Mouse (Mus musculus): ENCODE results near the gene Ltbp1. TPM values are rescaled to one million over a fixed set of nuclear protein-coding genes. Genes with fewer than 3 reads are reported as not detected.

Ltbp1 gene
- polyA plus RNA-seq, 1 experiment: 3.7 TPM

- Histone ChIP-seq H3K27ac (ENCODE audit: insufficient read depth, low read length) (no peak overlapping the region), H3K4me3 (ENCODE audit: extremely low read depth, insufficient read depth, insufficient read length) (no peak overlapping the region), H3K27me3 (ENCODE audit: control insufficient read depth, insufficient read depth, low read length) (no peaks in the 10 kb centered on the region), H3K36me3 (ENCODE audit: control insufficient read depth, insufficient read depth, low read length) (no peaks in the 10 kb centered on the region), H3K4me1 (ENCODE audit: control insufficient read depth, insufficient read depth, insufficient read length) (no peaks in the 10 kb centered on the region)
- TF ChIP-seq CTCF (IDR thresholded peaks at IDR 0.05; ENCODE audit: extremely low read depth, insufficient read depth, insufficient read length, insufficient replicate concordance): no peak
- no peak for DNase-seq (ENCODE audit: low read depth in 1 of 2, low spot score in 2 of 2)
- 63% methylated on average over 2 of the region's 2 CpGs for WGBS
These were observed 253.1 kb downstream of the Ltbp1 start for GRCm38 (mm10) chr17:75258427-75258826.

- no peak for DNase-seq (ENCODE audit: low read depth in 1 of 2, low spot score in 2 of 2)
- H3K4me3 ChIP-seq (ENCODE audit: extremely low read depth, insufficient read depth, insufficient read length): no peak overlapping the region
- H3K27ac ChIP-seq (ENCODE audit: insufficient read depth, low read length): no peak overlapping the region
- no peaks in the 10 kb centered on the region for H3K4me1 ChIP-seq (ENCODE audit: control insufficient read depth, insufficient read depth, insufficient read length)
- no peaks in the 10 kb centered on the region for H3K36me3 ChIP-seq (ENCODE audit: control insufficient read depth, insufficient read depth, low read length)
- H3K27me3 ChIP-seq (ENCODE audit: control insufficient read depth, insufficient read depth, low read length): no peaks in the 10 kb centered on the region
- no peak for TF ChIP-seq POLR2A (IDR thresholded peaks at IDR 0.05; ENCODE audit: low read depth, low read length)
- TF ChIP-seq CTCF (IDR thresholded peaks at IDR 0.05; ENCODE audit: extremely low read depth, insufficient read depth, insufficient read length, insufficient replicate concordance): no peak
- WGBS: 91% methylated on average over 3 of the region's 3 CpGs
These were observed 258.1 kb downstream of the Ltbp1 start for GRCm38 (mm10) chr17:75263336-75263990.

DNA sequence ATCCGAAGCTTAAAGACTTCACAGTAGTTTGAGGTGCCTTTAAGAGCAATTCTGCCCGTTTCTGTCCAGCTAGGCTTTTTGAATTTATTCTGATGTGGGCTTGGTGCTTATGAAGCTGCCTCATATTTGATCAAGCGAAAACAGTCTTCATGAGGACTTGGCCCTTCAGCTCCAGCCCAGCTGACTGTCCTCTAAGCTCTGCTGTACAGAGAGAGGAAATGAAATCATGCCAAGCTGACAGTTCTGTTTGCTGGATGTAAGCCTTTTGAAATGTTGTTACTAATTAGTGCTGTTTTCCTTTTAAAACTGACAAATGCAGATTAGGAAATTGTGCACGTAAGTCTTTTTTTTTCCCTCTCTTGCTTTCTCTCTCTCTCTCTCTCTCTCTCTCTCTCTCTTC lies 263.1 kb downstream of the Ltbp1 start:
- Histone ChIP-seq H3K4me1 (ENCODE audit: control insufficient read depth, insufficient read depth, insufficient read length) (no peaks in the 10 kb centered on the region), H3K4me3 (ENCODE audit: extremely low read depth, insufficient read depth, insufficient read length) (no peak overlapping the region), H3K27me3 (ENCODE audit: control insufficient read depth, insufficient read depth, low read length) (no peaks in the 10 kb centered on the region), H3K27ac (ENCODE audit: insufficient read depth, low read length) (no peak overlapping the region), H3K36me3 (ENCODE audit: control insufficient read depth, insufficient read depth, low read length) (no peaks in the 10 kb centered on the region)
- no peak for DNase-seq (ENCODE audit: low read depth in 1 of 2, low spot score in 2 of 2)
- TF ChIP-seq CTCF (IDR thresholded peaks at IDR 0.05; ENCODE audit: extremely low read depth, insufficient read depth, insufficient read length, insufficient replicate concordance) (no peak), POLR2A (IDR thresholded peaks at IDR 0.05; ENCODE audit: low read depth, low read length) (no peak)
- 77% methylated on average over 4 of the region's 4 CpGs for WGBS

- TF ChIP-seq POLR2A (IDR thresholded peaks at IDR 0.05; ENCODE audit: low read depth, low read length): no peak
- no peak for TF ChIP-seq CTCF (IDR thresholded peaks at IDR 0.05; ENCODE audit: extremely low read depth, insufficient read depth, insufficient read length, insufficient replicate concordance)
- DNase-seq (ENCODE audit: low read depth in 1 of 2, low spot score in 2 of 2): no peak
- Histone ChIP-seq H3K4me3 (ENCODE audit: extremely low read depth, insufficient read depth, insufficient read length) (no peak overlapping the region), H3K36me3 (ENCODE audit: control insufficient read depth, insufficient read depth, low read length) (no peaks in the 10 kb centered on the region), H3K27me3 (ENCODE audit: control insufficient read depth, insufficient read depth, low read length) (no peaks in the 10 kb centered on the region), H3K4me1 (ENCODE audit: control insufficient read depth, insufficient read depth, insufficient read length) (no peaks in the 10 kb centered on the region), H3K27ac (ENCODE audit: insufficient read depth, low read length) (no peak overlapping the region)
- 66% methylated on average over 3 of the region's 3 CpGs for WGBS
These were observed 267.1 kb downstream of the Ltbp1 start for GRCm38 (mm10) chr17:75272446-75272845.

DNA sequence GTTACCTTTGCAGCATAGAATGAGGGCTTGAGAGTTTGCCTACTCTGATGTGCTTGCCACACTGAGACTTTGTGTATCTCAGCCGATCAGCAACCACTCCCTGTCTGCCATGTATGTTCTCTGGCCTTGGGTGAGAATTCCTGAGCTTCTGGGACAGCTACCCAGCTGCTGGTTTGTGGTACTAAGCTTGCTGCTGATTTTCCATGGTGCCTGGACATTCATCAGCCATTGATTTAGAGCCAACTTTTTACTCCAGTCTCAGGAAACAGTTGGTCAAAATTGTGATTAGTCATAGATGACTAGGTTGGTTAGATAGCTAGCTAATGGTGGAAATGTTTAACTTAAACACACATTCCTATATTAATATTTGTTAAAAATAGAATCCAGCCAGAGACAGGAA lies 267.9 kb downstream of the Ltbp1 start:
- TF ChIP-seq CTCF (IDR thresholded peaks at IDR 0.05; ENCODE audit: extremely low read depth, insufficient read depth, insufficient read length, insufficient replicate concordance) (no peak), POLR2A (IDR thresholded peaks at IDR 0.05; ENCODE audit: low read depth, low read length) (no peak)
- Histone ChIP-seq H3K27me3 (ENCODE audit: control insufficient read depth, insufficient read depth, low read length) (no peaks in the 10 kb centered on the region), H3K4me3 (ENCODE audit: extremely low read depth, insufficient read depth, insufficient read length) (no peak overlapping the region), H3K36me3 (ENCODE audit: control insufficient read depth, insufficient read depth, low read length) (no peaks in the 10 kb centered on the region), H3K4me1 (ENCODE audit: control insufficient read depth, insufficient read depth, insufficient read length) (no peaks in the 10 kb centered on the region), H3K27ac (ENCODE audit: insufficient read depth, low read length) (no peak overlapping the region)
- DNase-seq (ENCODE audit: low read depth in 1 of 2, low spot score in 2 of 2): no peak
- WGBS: 93% methylated on average over 1 of the region's 1 CpGs

DNA sequence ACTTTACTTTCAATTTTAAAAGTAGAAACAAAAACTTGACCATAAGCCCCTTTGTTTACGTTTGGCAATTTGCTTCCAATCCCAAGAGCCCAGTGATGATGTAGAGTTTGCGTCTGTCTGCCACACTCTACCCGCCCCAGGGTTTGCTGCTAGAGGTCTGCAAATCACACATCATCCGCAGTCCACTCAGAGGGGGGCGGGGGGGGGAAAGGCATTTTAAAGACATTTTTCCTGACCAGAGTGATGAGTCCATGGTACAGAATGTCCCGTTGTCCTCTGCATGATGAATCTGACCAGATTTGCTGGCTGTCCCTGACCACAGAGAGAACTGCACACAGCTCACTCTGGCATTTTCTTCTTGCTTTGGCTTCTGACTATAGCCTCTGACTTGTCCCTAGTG lies 269.9 kb downstream of the Ltbp1 start:
- Histone ChIP-seq H3K27ac (ENCODE audit: insufficient read depth, low read length) (no peak overlapping the region), H3K4me1 (ENCODE audit: control insufficient read depth, insufficient read depth, insufficient read length) (no peaks in the 10 kb centered on the region), H3K27me3 (ENCODE audit: control insufficient read depth, insufficient read depth, low read length) (no peaks in the 10 kb centered on the region), H3K4me3 (ENCODE audit: extremely low read depth, insufficient read depth, insufficient read length) (no peak overlapping the region), H3K36me3 (ENCODE audit: control insufficient read depth, insufficient read depth, low read length) (no peaks in the 10 kb centered on the region)
- DNase-seq (ENCODE audit: low read depth in 1 of 2, low spot score in 2 of 2): no peak
- no peak for TF ChIP-seq CTCF (IDR thresholded peaks at IDR 0.05; ENCODE audit: extremely low read depth, insufficient read depth, insufficient read length, insufficient replicate concordance)
- no peak for TF ChIP-seq POLR2A (IDR thresholded peaks at IDR 0.05; ENCODE audit: low read depth, low read length)
- 84% methylated on average over 6 of the region's 6 CpGs for WGBS

- Histone ChIP-seq H3K4me3 (ENCODE audit: extremely low read depth, insufficient read depth, insufficient read length) (no peak overlapping the region), H3K36me3 (ENCODE audit: control insufficient read depth, insufficient read depth, low read length) (no peaks in the 10 kb centered on the region), H3K27me3 (ENCODE audit: control insufficient read depth, insufficient read depth, low read length) (no peaks in the 10 kb centered on the region), H3K4me1 (ENCODE audit: control insufficient read depth, insufficient read depth, insufficient read length) (no peaks in the 10 kb centered on the region), H3K27ac (ENCODE audit: insufficient read depth, low read length) (no peak overlapping the region)
- TF ChIP-seq POLR2A (IDR thresholded peaks at IDR 0.05; ENCODE audit: low read depth, low read length) (no peak), CTCF (IDR thresholded peaks at IDR 0.05; ENCODE audit: extremely low read depth, insufficient read depth, insufficient read length, insufficient replicate concordance) (no peak)
- 81% methylated on average over 1 of the region's 1 CpGs for WGBS
- DNase-seq (ENCODE audit: low read depth in 1 of 2, low spot score in 2 of 2): no peak
These were observed 272.7 kb downstream of the Ltbp1 start for GRCm38 (mm10) chr17:75278106-75278505.

Data from spleen, adult 2 months (tissue).